Mouse (Mus musculus): ENCODE measurements around the gene Mrpl53.

Gene Mrpl53

DNA sequence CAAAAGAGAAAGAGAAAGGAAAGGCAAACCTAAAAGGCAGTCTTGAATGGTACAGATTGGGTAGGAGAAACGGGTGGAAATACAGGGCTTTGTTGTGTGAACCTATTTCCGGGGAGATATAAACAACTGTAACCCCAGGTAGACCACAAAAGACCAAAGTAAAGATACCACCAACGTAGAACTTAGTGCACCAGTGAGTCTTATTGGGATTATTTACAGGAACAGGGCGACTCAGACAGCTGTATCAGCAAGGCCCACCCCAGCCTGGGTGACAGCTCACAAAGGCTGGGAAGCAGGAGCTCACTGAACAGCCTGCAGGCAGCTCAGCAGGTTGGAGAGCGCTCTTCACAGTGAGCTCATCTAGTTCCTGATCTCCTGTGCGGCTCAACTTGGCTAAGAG, 12.9 kb upstream of the Mrpl53 start:
- DNase-seq: no peak

DNA sequence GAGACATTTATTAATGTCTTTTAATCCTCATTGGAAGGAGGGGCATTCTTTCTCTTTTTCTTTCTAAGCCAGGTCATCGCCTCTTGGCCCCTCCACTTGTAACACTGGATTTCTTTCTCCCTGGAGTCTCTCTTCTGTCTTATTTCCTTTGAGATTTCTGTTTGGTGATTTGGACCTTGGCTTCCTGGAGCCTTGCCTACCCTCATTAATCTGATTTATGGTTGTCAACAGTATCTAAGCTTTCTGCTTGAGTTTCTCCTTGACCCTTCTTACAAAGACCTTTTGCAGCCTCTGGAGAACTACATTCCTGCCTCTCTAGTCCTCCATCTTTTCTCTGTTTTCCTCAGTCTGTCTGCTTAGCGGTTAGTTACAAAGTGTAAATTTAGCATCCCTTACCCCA, 10.4 kb upstream of the Mrpl53 start:
- DNase-seq: peak; percentile 70

DNA sequence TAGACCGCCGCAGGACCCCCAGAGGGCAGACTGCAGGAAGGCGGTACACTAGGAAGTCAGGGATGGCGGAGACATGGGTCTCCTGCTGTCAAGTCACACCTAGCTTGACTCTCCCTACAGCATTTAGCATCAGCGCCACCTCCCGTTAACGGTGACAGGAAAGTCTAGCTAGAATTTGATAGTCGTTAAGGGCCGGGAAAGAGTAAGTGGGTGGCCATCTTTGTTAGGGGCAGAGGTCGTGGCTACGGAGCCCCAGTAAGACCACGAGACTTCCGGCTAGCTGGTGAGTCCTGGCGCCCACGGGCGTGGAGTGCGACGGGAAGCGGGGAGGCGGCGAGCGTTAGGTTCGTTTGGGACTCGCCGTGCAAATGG, 7.5 kb upstream of the Mrpl53 start, which contains the start of the genes Ccdc142 and Gm42688:
Gene Ccdc142 (plus strand): TSS at position 286 of the 372 bp plus-strand sequence.
Gene Gm42688 (plus strand): TSS at position 302 of the 372 bp plus-strand sequence.
- peak; percentile 94 for DNase-seq

DNA sequence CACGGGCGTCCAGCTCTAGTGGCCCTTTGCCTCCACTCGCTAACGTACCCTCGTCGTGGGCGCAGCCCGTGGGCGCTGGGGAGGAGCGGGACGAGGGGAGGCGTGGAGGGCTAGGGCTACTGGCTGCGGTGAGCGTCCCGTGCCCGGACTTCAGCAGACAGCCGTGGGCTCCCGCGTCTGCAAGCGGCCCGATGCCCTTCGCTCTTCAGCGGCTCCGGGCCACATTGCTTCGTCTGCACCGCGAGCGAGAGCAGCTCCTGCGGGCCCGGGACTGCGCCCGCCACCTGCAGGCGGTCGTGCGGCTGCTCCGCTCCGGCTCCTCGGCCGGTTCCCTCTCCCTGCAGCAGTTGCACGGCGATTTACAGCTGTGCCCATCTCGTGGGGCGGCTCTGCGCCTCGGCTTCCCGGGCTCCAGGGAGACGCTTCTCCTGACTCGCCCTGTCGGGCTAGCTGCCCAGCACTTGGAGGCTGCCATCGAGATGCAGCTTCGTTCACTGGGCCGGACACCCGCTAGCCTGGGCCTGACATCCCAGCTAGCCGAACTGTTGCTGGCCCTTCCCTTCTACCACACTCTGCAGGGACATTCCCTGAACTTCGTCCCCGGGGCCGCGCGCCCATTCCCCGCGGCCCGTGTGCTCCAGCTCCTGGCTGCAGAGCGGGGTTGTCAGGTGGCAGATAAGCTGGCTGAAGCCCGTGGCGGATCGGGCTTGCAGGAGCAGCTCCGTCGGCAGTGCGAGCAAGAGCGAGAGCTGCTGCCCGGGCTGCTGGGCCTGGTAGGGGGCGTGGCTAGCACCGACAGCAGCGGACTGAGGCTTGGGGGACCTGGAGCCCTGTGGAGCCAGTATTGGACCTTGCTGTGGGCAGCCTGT, 6.9 kb upstream of the Mrpl53 start:
- peak; percentile 58 for DNase-seq

DNA sequence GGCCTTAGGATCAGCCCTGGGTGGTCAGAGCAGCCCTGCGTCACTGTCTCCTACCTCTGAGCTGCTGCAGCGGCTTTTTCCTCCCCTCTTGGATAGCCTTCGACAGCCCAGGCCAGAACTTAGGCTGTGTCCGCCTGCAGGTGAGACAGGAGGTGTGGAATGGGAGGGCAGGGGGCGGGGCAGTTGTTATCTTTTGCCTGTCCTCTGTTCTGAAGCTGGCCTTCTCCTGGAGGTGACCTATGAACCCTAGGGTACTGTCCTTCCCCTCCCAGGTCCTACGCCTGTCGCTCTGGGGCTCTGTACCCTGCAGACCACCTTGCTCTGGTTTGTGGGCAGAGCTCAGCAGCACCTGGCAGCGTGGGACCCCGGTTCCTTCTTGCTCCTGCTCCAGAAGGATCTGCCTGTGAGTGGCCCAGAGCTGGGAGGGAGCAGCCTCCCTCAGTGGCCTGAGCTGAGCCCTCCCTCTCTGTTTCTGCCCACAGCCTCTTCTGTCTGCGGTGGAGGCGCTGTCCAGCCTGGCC, 5.7 kb upstream of the Mrpl53 start:
- DNase-seq: peak; percentile 26

DNA sequence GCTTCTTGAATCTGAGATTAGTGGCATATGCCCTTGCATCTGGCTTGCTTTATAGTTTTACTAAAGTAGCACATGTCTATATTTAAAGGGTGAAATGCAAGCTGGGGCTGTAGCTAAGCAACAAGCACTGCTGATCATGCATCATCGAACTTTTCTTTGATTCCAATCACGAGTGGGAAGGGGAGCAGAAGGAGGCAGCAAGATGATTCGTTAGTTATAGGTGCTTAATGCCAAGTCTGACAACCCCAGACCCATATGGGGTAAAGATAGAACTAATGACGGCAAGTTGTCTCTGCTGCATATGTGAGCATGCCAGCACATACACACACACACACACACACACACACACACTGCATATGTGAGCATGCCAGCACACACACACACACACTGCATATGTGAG, 4.7 kb upstream of the Mrpl53 start:
- DNase-seq: no peak

DNA sequence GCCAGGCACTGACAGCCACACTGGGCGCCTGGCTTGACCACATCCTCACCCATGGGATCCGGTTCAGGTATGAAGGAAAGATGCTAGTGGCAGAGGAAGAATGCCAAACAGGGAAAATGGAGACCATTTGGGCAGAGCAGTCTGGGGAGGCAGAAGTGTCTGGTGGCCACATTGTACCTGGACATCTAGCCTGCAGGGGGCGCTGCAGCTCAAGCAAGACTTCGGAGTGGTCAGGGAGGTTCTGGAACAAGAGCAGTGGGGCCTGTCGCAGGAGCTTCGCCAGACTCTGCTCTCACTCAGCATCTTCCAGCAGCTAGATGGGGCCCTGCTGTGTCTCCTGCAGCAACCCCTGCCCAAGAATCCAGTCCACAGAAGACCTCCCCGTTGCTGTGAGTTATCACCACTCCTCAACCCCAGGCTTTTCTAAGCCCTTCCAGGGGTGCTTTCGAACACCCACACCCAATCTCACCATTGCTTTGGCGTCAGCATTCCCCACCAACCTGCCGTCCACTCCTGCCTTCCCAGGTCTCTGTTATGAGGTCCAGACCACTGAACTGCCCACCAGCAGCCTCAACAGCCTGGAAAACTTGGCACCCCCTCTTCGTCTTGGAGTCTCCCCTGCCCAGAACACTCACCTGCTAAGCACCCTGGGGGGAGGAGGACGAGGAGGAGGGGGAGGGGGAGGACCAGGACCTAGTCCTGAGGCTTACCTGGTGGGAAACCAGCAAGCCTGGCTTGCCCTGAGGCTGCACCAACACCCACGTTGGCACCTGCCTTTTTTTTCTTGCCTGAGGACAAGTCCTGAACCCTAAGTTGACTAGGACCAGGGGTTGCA, 1.1 kb upstream of the Mrpl53 start:
- DNase-seq: peak; percentile 71

DNA sequence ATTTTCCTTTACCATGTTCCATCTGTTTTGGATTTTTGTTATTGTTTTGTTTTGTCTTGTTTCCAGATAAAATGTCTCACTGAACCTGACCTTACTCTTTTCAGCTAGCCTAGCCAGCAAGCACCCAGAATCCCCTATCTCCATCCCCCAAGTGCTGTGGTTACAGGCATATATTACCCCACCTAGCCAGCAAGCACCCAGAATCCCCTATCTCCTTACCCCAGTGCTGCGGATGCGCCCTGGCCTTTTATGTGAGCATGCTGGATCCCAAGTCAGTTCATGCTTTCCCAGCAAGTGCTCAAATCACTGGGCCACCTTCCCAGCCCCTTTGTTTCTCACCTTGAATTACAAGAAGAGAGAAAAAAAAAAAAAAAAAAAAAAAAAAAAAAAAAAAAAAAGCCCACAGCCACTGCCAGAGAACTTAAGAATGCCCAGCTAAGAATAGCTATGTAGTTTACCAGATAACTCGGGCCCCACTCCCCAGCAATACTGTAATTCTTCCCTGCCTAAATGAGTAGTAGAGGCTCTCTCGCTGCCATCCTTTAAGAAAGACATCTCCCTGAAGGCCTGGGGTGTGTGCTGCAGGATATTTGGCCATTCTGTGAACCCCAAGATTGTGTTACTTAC, 2.8 kb downstream of the Mrpl53 start:
- DNase-seq: no peak

DNA sequence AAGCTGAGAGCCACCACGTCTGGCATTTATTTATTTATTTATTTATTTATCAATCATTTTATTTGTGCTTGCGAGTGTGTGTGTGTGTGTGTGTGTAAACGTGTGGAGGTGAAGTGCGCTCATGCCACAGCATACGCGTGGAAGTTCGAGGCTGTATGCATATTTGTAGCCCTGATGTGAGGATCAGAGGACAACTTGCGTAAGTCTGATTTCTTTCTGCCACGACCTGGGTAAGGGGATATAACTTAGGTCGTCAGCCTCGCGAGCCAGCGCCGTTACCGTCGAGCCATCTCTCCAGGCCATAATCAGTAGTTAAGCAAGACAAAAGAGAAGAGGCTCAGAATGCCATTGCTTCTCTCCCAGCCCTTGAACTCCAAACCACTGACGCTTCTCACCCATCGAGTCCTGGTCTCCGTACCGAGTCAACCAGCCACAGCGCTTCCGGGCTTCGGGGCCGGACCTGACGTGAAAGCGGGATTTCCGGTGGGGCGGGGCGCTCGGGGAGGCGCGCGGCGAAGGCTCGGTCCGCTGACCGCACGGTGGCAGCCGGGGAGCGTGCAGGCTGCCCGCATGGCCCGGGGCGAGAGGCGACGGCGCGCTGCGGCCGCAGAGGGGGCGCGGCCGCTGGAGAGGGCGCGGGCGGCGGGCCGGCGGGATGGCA, 6.3 kb downstream of the Mrpl53 start, which contains the start of gene Mogs:
Gene Mogs (plus strand): TSS at position 486 of the 661 bp plus-strand sequence.
- DNase-seq: peak; percentile 90

DNA sequence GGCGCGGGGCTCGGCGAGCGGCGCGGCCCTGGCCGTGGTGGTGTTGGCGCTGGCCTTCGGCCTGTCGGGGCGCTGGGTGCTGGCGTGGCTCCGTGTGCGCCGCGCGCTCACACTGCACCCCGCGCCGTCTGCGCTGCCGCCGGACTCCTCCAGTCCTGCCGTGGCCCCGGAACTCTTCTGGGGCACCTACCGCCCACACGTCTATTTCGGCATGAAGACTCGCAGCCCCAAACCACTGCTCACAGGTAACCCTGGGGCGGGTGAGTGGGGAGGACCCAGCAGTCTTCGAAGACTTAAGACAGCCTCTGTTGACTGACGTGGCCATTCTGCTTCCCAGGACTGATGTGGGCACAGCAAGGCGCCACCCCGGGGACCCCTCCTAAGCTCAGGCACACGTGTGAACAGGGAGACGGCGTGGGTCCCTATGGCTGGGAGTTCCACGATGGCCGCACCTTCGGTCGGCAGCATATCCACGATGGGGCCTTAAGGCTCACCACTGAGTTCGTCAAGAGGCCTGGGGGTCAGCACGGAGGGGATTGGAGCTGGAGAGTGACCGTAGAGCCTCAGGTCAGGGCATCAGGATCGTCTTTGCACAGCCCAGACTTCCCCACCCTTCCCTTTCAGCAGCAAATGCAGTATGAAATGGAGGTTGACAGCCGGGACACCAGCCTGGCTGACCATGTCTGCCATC, 7.0 kb downstream of the Mrpl53 start:
- no peak for DNase-seq

DNA sequence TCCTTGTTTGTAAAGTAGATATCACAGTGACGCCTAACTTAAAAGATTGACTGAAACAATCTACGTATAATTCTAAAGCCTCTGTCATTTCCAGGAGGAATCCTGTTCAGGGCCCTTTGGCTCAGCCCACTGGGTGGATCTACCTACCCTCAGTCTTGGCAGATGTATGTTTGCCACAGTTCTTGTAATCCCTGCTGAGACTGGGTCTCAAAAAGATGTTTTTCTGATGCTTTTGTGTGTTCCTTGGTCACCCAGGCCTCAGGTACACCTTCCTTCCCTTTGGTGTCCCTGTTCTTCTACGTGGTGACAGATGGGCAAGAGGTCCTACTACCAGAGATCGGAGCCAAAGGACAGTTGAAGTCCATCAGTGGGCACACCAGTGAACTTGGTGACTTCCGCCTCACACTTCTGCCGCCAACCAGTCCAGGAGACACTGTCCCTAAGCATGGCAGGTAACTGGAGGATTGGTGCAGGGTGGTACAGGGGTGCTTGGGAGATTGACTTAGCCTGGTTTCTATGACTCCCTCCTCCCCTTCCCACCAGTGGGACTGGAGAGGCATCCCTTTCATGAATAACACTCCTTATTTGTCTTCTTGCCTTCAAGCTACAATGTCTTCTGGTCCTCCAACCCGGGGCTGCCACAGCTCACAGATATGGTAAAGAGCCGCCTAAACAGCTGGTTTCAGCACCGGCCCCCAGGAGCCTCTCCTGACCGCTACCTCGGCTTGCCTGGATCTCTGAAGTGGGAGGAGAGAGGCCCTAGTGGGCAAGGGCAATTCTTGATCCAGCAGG, 7.7 kb downstream of the Mrpl53 start:
- DNase-seq: no peak

DNA sequence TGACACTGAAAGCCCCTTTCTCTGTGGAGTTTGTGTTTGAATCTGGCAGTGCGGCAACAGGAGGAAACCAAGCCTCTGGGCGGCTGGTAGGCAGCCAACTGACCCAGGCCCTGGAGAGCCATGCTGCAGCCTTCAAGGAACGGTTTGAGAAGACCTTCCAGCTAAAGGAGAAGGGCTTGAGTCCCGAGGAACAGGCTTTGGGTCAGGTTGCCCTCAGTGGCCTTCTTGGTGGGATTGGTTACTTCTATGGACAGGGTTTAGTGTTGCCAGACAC, 8.3 kb downstream of the Mrpl53 start:
- no peak for DNase-seq

DNA sequence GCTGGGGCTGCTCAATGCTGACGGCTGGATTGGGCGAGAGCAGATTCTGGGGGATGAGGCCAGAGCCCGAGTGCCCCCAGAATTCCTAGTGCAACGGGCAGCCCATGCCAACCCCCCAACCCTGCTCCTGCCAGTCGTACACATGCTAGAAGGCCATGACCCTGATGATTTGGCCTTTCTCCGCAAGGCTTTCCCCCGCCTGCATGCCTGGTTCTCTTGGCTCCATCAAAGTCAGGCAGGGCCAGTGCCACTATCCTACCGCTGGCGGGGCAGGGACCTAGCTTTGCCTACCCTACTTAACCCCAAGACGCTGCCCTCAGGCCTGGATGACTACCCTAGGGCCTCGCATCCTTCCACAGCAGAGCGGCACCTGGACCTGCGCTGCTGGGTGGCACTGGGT, 8.8 kb downstream of the Mrpl53 start:
- no peak for DNase-seq

DNA sequence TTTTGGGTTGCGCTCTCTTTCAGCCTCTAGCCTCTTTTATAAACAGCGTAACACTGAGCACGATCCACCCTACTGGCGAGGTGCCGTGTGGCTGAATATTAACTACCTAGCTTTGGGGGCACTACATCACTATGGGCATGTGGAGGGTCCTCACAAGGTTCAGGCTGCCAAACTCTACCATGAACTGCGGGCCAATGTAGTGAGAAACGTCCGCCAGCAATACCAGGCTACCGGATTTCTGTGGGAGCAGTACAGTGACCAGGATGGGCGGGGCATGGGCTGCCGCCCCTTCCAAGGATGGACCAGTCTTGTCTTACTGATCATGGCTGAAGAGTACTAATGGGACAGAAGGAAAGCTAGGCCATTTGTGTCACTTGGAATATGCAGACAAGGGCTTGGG, 9.5 kb downstream of the Mrpl53 start:
- no peak for DNase-seq

DNA sequence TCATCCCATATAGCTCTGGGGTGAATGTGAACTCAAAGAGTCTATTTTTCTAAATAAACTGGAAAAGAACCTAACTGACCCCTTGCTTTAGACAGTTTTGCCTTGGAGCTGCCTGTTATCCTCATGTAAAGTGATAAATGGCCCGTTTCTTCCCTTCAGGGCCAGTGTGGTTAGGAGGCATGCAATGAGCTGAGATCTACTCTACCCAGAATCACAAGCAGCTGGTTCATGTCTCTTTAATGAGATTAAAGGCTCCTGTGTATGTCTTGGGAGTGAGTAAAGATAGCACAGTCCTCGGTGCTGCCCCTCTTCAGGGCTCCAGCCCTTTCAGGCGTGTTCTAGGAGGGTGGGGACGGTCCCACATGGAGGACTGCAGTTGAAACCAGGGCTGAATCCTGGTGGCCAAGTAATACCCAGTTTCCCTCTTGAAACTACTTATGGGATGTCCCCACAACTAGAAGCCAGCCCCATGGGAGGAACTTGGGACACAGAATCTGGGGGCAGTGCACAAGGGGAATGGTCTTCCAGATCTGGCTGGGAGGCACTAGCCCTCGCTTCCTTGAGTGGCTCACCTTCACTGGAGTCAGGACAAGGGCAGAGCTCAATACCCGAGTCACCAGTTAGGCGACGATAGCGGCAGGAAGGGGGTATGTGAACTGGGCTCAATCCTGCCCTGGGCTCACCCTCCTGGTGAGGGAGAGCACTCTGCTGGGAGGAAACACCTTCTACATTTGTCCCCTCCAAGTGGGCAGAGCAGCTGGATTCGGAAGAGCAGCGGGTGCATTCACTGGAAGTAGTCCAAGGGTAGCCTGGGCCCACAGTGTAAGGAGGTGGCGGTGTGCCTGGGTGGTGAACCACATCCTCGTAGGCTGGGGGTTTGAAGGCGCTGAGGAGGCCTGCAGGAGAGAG, 10.2 kb downstream of the Mrpl53 start:
- no peak for DNase-seq

DNA sequence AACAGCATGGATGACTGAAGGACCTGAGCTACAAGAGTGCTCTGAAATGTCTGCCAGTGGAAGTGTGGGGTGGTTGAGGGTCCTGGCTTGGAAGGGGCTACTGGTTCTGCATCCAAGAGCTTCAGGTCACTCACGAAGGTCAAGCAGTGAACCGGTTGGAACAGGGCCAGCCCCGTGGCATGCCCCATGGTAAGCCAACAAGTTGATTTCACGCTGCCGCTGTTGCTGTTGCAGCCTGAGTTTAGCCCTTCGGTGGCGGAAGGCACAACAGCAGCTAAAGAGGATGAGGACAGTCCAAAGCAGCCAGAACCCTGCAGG, 10.9 kb downstream of the Mrpl53 start:
- DNase-seq: peak; percentile 47

DNA sequence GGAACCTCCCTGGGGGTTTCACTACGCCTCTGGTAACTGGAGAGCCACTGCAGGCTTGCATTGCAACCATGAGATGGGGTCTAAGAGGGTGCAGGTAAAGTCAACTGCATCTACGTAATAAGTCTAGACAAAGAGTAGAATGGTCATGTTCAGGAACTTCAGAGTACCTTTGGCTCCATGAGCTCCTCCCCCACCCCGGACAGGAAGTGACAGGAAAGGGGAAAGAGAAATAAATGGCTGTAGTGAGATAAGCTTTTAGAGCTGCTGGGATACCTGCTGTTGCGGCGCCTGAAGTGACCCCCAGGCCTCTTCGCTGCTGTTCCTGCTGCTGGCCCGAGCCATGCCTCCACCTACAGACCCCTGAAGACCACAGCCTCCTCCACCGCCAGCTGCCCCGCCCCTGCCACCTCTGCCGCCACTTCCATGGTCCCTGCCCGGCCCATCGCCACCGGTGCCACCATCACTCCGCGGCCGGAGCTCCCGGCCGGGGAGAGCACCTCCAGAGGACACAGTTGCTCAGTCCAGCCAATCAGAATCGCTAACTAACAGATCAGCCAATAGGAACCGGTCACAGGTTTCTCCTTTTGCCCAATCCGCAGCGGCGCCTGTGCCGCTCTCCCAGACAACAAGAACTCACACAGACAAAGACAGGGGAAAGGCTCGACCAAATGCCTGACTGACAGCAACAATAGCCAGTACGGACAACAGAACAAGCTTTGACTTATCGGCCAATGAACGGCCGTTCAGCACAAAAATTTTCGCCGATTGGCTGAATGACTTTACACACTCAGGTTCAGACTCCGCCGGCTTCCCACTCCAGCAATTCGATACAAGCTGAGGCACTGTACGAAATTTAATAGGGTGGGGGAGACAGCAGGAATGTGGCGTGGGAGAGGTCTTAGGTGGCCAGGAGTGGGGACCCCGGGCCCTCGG, 12.4 kb downstream of the Mrpl53 start, which contains the start of gene Wbp1:
Gene Wbp1 (minus strand): TSS at position 630 of the 933 bp plus-strand sequence.
- peak; percentile 99 for DNase-seq

DNA sequence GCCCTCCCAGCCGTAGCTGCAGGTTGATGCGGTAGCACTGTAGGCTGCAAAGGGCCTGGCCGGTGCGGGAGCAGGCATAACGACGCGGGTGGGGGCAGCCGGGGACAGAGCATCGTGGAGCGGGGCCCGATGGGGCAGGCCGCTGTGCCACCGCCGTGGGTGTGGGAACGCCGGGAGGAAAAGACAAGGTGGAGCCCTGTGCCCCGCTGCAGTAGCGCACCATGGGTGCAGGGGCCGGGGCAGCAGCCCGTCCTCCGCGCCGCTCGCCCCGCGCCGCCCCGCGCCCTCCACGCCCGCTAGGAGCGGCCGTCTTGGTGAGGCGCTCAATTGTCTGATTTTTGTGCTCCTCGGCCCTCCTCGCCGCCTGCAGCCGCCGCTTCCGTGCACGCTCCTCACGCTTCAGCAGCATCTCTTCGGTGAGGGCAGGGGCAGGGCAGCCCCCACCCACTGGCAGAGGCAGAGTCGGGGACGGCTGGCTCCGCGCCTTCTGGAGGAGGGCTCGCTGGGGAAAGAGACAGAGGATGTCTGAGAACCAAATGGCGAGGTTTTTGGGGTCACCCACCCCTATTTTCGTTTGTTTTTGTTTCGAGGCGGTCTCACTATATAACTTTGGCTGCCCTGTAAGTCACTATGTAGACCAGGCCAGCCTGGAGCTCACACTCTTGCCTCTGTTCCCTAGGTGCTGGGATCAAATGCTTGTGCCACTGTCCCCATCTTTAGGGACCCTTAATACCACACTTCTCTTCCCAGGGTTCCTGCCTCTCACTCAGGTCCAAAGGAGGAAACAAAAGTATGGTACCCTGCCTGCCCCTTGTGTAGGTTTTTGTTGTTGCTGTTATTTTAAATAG, 13.2 kb downstream of the Mrpl53 start:
- no peak for DNase-seq

All from kidney, adult 11 months (tissue).